Mouse (Mus musculus): ENCODE measurements around the gene Il3ra.

GRCm38 (mm10) chr14:14348674-14349401, 2.8 kb downstream of the Il3ra start:
- TF ChIP-seq POLR2A (IDR thresholded peaks at IDR 0.05; ENCODE audit: control insufficient read depth, extremely low read depth, insufficient read depth, low read length, poor library complexity), result no peak
- TF ChIP-seq CTCF (IDR thresholded peaks at IDR 0.05; ENCODE audit: borderline replicate concordance, control insufficient read depth, extremely low read depth, insufficient read depth, low read length, poor library complexity), result no peak

Data from thymus, adult 2 months (tissue).